Mouse (Mus musculus): Measurements from ENCODE around the gene Mrpl54.
"Not testable (repeated sequence)": the region's sequence is repeated elsewhere in the genome, so short reads cannot be mapped to it uniquely, and the experiment has no call there.

DNA sequence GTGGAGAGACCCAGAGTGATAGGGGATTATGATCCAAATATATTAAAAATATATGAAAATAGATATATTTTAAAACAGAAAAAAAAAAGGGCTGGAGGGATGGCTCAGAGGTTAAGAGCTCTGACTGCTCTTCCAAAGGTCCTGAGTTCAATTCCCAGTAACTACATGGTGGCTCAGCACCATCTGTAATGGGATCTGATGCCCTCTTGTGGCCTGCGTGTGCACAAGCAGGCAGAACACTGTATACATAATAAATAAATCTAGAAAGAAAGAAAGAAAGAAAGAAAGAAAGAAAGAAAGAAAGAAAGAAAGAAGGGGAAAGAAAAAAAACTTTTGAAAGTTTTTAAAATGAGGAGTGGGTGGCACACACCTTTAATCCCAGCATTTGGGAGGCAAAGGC is 49.5 kb downstream of the Mrpl54 start:
- TF ChIP-seq CTCF (IDR thresholded peaks at IDR 0.05; ENCODE audit: low read depth) = peak; percentile 72
- TF ChIP-seq EP300 (IDR thresholded peaks at IDR 0.05; ENCODE audit: low read depth) = not testable (repeated sequence)
